Mouse (Mus musculus) layer of hippocampus, adult 18-20 months (tissue): ENCODE measurements around the gene Cox11. TPM values are rescaled to one million over a fixed set of nuclear protein-coding genes. Genes with fewer than 3 reads are reported as not detected.

Experiments used
- total RNA-seq, 2 experiments: library from RNA; stranded (reverse); gene quantifications; 2 replicates each; pipeline ENCODE4 v1.2.3; 2021

Gene Cox11
- total RNA-seq, 2 experiments from 2014 or later = 23.2 to 26.9 TPM

Other genes with a start within 250 kb of the Cox11 start
- 100 to 1,000 TPM in 1 of 2 experiments, 10 to 100 TPM in 1; 96.0 to 105 TPM for gene Hlf, start 247.3 kb upstream of the Cox11 start, total RNA-seq
- 10 to 100 TPM; 12.7 to 13.4 TPM for gene Stxbp4, start 89 bp upstream of the Cox11 start, total RNA-seq
- gene Tom1l1, start 50.2 kb downstream of the Cox11 start, total RNA-seq = 10 to 100 TPM; 24.0 to 24.4 TPM